Mouse (Mus musculus) limb, embryonic 11.5 days (tissue): ENCODE measurements at regions not wholly inside any gene's neighbourhood (a gene's known extent, or its start where the extent isn't known, plus 50 kb on each side); places are given as distances from the start of the nearest gene placed in this dataset.

Experiments
- ATAC-seq: fragments of 200-750 bp; cut with Nextera tagmentation; 2 replicates; pipeline ENCODE4 v1.8.0; 2017; ENCODE audit warnings: low read depth; ENCODE audit not compliant: insufficient number of reproducible peaks, low FRiP score, low TSS enrichment
- DNase-seq: peaks from one replicate; pipeline ENCODE4 v3.0.0-alpha.2; 2015; ENCODE audit warnings: low spot score
- H3K27ac ChIP-seq: fragments of 300-500 bp; sonication (generic); replicated peaks from 2 replicates; pipeline ENCODE4 v1.5.1; 2014; ENCODE audit warnings: low read depth, mild to moderate bottlenecking, low read length
- H3K27me3 ChIP-seq: fragments of 300-500 bp; sonication (generic); 2 replicates; pipeline ENCODE4 v1.6.1; 2014; ENCODE audit warnings: mild to moderate bottlenecking, low read length, mixed read lengths; ENCODE audit not compliant: control insufficient read depth, insufficient read depth
- H3K36me3 ChIP-seq: fragments of 300-500 bp; sonication (generic); 2 replicates; pipeline ENCODE4 v1.6.1; 2014; ENCODE audit warnings: mild to moderate bottlenecking, low read length, moderate library complexity, mixed read lengths; ENCODE audit not compliant: control insufficient read depth, insufficient read depth
- H3K4me1 ChIP-seq: fragments of 300-500 bp; sonication (generic); 2 replicates; pipeline ENCODE4 v1.6.1; 2014; ENCODE audit warnings: low read length, mixed read lengths; ENCODE audit not compliant: control insufficient read depth, insufficient read depth
- H3K4me2 ChIP-seq: fragments of 300-500 bp; sonication (generic); 2 replicates; pipeline ENCODE4 v1.6.1; 2014; ENCODE audit warnings: low read depth, mild to moderate bottlenecking, moderate library complexity; ENCODE audit not compliant: severe bottlenecking
- H3K4me3 ChIP-seq: fragments of 300-500 bp; sonication (generic); 2 replicates; pipeline ENCODE4 v1.5.1; 2014; ENCODE audit warnings: low read depth, low read length
- H3K9ac ChIP-seq: fragments of 300-500 bp; sonication (generic); 2 replicates; pipeline ENCODE4 v1.6.1; 2014; ENCODE audit warnings: mild to moderate bottlenecking, low read length
- H3K9me3 ChIP-seq: fragments of 300-500 bp; sonication (generic); 2 replicates; pipeline ENCODE4 v1.6.1; 2016; ENCODE audit warnings: low read length; ENCODE audit not compliant: control insufficient read depth
- WGBS: fragments of 180-500 bp; shearing (Covaris S2); extraction: QIAGEN DNeasy Blood & Tissue Kit; methylation state at CpG from one replicate; pipeline ENCODE4 v1.1.7; 2014; 5-methylcytosine and 5-hydroxymethylcytosine counted together

DNA sequence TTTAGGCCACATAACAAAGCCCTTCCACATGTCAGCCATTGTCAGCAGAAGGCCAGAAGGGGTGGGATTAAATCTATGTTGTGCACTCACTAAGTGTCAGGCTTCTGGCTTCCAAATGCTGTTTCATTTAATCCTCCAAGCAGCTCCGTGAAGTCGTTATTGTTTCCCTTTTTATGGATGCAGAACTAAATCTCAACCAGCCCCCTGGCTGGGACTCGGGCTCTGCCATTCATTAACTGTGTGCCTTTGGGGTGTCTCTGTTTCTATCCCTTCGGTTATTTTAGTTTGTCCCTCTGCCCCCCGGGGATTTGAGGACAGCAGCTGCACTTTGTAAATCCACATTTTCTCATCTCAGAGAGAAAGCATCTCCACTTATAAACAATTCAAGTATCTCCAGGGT lies 188.8 kb upstream of the Usp24 start:
- H3K27ac ChIP-seq: no peak overlapping the region
- H3K4me1 ChIP-seq: peaks cover 13% of the 10 kb centered on the region; the same call in 1 of the 2 replicates
- no peak overlapping the region for H3K9ac ChIP-seq
- no peaks in the 10 kb centered on the region for H3K36me3 ChIP-seq
- H3K9me3 ChIP-seq: no peaks in the 10 kb centered on the region
- ATAC-seq (no peak), DNase-seq (no peak)
- no peak overlapping the region for H3K4me3 ChIP-seq
- WGBS: 32% methylated on average over 5 of the region's 5 CpGs
- no peak overlapping the region for H3K4me2 ChIP-seq
- H3K27me3 ChIP-seq: no peaks in the 10 kb centered on the region

DNA sequence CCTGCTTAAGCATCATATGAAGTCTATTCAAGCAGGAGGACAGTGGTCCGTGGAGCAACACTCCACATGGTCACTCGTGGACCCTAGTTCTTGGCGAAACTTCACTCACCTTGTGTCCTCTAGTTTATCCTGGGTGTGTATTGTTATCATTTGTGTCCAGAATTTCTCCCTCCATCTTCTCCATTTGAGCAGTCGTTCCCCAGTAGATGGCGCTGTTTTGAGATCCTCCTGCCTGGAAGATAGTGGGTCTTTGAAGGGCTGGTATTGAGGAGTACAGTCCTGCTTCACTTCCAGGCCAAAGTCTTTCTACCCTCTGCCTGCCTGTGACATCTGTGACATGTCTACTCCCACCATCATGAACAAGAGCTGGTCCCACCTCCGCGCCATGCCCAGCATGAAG lies 188.4 kb upstream of the Usp24 start:
- ATAC-seq (no peak), DNase-seq (peak; percentile 46)
- Histone ChIP-seq H3K9ac (no peak overlapping the region), H3K27me3 (no peaks in the 10 kb centered on the region), H3K27ac (no peak overlapping the region), H3K4me1 (peaks cover 13% of the 10 kb centered on the region; the same call in 1 of the 2 replicates), H3K9me3 (no peaks in the 10 kb centered on the region), H3K36me3 (no peaks in the 10 kb centered on the region), H3K4me2 (no peak overlapping the region), H3K4me3 (no peak overlapping the region)
- WGBS: 66% methylated on average over 7 of the region's 7 CpGs

DNA sequence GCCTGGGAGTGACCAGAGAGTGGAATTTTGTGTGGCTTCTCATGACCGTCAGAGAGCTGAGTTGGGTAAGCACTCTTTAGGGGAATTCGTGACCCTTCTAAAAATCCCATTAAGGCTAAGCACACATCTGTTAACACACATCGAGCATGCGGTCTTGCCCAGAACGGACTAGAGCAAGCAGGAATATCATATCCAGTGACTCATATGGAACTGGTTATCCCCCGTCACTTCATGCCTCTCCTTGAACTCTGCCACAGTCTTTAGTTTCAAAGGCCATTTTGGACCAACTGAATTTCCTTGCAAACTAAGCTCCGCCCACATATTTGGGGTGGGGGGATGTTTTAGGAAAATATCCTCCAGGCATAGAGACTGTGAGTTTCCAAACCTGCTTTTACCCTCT lies 186.7 kb upstream of the Usp24 start:
- Histone ChIP-seq H3K4me1 (peaks cover 13% of the 10 kb centered on the region; the same call in 1 of the 2 replicates), H3K4me3 (no peak overlapping the region), H3K9ac (no peak overlapping the region; the same call in 1 of the 2 replicates), H3K27me3 (no peaks in the 10 kb centered on the region), H3K9me3 (no peaks in the 10 kb centered on the region), H3K27ac (0 out of 2 replicates have a peak overlapping the region, but pooled peaks have one; percentile 47), H3K36me3 (no peaks in the 10 kb centered on the region), H3K4me2 (no peak overlapping the region)
- WGBS: 18% methylated on average over 7 of the region's 7 CpGs
- DNase-seq (peak; percentile 64), ATAC-seq (peak; percentile 71; the same call in 1 of the 2 replicates)

DNA sequence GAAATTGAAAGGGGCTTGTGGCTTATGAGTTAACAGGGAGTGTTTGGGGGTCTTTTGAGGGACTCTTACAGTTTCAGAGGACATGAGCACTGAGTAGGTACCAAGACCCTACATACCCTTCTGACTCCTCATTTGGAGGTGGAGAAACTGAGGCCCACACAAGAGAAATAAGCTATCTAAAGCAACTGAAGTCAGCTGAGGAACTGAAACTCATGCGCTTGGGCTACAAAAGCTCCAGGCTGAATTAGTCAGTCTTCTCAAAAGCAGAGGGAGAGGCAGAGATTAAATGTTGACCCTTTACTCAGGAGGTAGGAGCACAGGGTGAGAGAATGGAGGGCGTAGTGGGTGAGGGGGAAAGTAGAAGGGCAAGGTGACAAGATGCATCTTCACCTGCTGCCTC lies 186.2 kb upstream of the Usp24 start:
- Histone ChIP-seq H3K4me3 (no peak overlapping the region), H3K4me2 (no peak overlapping the region), H3K36me3 (no peaks in the 10 kb centered on the region), H3K27ac (no peak overlapping the region), H3K27me3 (no peaks in the 10 kb centered on the region), H3K4me1 (peaks cover 13% of the 10 kb centered on the region; the same call in 1 of the 2 replicates), H3K9ac (no peak overlapping the region), H3K9me3 (no peaks in the 10 kb centered on the region)
- 88% methylated on average over 2 of the region's 2 CpGs for WGBS
- DNase-seq (no peak), ATAC-seq (no peak)

DNA sequence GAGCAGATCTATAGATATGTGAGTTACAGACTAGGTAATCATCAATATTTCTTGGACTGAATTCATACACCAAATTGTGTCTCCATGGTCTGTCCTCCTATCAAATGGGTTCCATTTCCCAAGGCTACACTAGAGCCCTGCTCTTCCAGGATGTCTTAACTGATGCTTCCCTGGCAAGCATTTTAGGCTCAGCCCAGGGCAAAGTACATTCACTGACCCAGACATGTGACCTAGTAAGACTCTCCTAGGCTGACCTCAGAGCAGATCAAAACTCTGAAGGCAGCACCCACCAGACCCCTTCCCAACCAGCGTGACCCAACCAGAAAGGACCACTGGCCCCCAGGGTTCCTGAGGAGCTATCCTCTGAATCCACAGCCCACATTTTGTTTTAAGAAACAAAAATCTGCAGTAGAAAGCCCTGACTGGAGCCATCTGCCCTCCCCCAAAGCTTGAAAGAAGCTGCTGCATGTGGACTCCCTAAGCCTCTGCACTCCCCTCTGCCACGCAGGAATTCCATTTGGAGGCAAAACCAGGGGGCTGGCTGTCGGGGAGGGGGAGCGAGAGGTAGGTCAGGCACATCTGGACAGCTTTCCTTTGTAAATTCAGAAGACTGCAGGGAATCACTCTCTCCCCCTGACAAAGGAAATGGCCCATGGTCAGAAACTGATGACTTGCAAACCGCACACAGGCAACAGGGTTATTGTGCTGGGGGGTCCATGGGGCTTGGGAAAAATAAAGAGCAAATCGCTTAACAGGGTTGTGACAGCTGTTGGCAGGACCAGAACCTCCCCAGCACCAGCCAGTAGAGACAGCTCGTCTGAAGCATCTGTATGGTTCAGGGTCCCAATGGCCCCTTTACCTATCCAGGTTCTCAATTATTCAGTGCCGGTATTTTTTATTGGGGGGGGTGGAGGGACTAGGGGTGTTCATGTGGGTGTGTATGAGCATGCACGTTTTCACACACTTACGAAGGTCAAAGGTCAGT lies 182.0 kb upstream of the Usp24 start:
- Histone ChIP-seq H3K9ac (no peak overlapping the region), H3K4me1 (peaks cover 6% of the 10 kb centered on the region; the same call in 1 of the 2 replicates), H3K27me3 (no peaks in the 10 kb centered on the region), H3K9me3 (no peaks in the 10 kb centered on the region), H3K27ac (no peak overlapping the region), H3K4me3 (no peak overlapping the region), H3K4me2 (no peak overlapping the region), H3K36me3 (no peaks in the 10 kb centered on the region)
- peak; percentile 44 for DNase-seq
- ATAC-seq: no peak
- 51% methylated on average over 10 of the region's 10 CpGs for WGBS

DNA sequence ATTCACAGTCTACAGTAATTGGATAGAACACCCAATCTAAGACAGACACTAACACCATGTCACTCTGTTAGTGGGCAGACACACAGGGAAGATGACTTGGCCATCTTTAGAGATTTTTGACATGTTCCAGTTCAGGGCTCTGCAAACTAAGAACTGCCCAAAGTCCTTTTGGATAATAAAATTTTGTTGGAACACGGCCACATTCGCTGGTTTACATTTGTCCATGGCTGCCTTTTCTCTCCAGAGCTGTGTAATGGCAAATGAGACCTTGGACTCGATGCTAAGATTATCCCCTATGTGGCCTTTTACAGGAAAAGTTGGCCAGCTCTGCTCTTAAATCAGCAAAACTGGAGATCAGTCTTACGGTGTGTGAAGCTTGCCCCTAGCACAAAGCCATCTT lies 173.3 kb upstream of the Usp24 start:
- no peak overlapping the region for H3K4me2 ChIP-seq
- WGBS: 93% methylated on average over 4 of the region's 4 CpGs

DNA sequence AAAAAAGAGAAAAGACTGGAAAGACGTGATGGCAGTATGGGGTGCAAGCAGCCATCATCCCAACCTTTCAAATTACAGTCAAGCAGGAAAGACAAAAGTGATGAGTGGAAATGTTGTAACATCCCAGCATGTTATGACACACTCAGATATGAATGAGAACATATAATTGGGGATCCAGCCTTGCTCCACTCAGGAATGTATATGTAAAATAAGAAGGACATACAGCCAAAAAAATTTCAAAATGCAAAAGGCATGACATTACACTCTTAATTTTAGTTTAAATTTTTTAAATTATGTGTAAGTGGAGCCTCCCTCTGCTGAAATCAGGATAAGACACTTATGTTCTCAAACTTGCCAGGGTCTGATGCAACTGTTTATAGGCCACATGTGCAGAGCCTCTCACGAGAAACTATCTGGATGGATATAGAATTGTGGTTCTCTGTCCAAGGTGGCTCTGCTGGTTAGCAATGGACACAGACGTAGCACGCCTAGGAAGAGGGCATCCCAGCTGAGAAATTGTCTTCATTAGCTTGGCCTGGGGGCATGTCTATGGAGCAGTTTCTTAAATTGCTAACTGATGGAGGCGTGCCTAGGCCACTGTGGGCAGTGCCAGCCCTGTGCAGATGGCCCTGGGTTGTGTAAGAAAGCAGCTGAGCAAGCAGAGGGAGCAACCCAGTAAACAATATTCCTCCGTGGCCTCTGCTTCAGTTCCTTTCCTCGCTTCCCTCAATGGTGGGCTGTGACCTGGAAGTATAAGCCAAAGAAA lies 171.5 kb upstream of the Usp24 start:
- Histone ChIP-seq H3K27me3 (no peaks in the 10 kb centered on the region), H3K9ac (no peak overlapping the region), H3K4me2 (no peak overlapping the region), H3K4me3 (no peak overlapping the region), H3K4me1 (no peaks in the 10 kb centered on the region), H3K9me3 (no peaks in the 10 kb centered on the region), H3K27ac (no peak overlapping the region), H3K36me3 (no peaks in the 10 kb centered on the region)
- WGBS: 81% methylated on average over 7 of the region's 7 CpGs
- no peak for DNase-seq
- no peak for ATAC-seq

More for the DNA sequence above, 173.3 kb upstream of the Usp24 start:
- Histone ChIP-seq H3K27me3 (no peaks in the 10 kb centered on the region), H3K36me3 (no peaks in the 10 kb centered on the region), H3K9me3 (no peaks in the 10 kb centered on the region), H3K9ac (no peak overlapping the region), H3K27ac (no peak overlapping the region), H3K4me3 (no peak overlapping the region), H3K4me1 (no peaks in the 10 kb centered on the region)
- ATAC-seq: no peak
- DNase-seq: no peak

DNA sequence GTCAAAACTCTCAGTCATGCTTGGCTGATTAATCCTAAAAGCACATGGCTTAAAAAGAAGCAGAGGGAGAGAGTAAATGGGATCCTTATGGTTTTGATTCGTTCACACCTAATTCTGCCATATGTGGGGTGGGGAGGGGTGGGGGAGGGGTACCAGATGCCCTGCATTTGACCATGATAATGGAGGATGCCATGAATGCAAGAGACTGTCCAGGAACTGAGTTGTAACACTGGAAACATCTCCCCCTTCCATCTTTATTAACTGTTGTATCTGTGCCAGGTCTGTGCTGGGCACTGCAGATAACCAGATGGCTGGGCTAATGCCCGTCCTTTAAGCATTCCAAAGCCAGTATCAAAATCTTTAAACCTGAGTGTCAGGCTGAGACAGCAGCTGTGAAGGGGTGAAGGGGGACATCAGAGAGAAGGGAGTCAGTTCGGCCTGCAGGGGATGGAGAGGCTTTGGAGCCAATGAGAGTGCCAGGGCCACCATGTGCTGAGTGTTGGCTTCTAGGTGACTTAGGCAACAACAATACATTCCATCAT lies 169.0 kb upstream of the Usp24 start:
- H3K4me1 ChIP-seq: peaks cover 4% of the 10 kb centered on the region; the same call in 1 of the 2 replicates
- no peaks in the 10 kb centered on the region for H3K36me3 ChIP-seq
- no peaks in the 10 kb centered on the region for H3K27me3 ChIP-seq
- no peak overlapping the region for H3K27ac ChIP-seq
- H3K9ac ChIP-seq: no peak overlapping the region
- no peak overlapping the region for H3K4me3 ChIP-seq
- H3K9me3 ChIP-seq: no peaks in the 10 kb centered on the region
- no peak overlapping the region for H3K4me2 ChIP-seq
- WGBS: 51% methylated on average over 3 of the region's 3 CpGs
- DNase-seq: no peak
- ATAC-seq: no peak
